Mouse (Mus musculus): ENCODE data around the gene Sohlh1.

- no peak for TF ChIP-seq CTCF (IDR thresholded peaks at IDR 0.05; ENCODE audit: borderline replicate concordance, insufficient read depth, low read depth, low read length)
- TF ChIP-seq POLR2A (IDR thresholded peaks at IDR 0.05; ENCODE audit: borderline replicate concordance, insufficient read depth, low read length): no peak
Observed at GRCm38 (mm10) chr2:25853998-25854397, 7.0 kb upstream of the Sohlh1 start.

All from cerebellum, adult 2 months (tissue).